ENCODE assay signal across 22 mouse cellular contexts in the genomic region with DNA sequence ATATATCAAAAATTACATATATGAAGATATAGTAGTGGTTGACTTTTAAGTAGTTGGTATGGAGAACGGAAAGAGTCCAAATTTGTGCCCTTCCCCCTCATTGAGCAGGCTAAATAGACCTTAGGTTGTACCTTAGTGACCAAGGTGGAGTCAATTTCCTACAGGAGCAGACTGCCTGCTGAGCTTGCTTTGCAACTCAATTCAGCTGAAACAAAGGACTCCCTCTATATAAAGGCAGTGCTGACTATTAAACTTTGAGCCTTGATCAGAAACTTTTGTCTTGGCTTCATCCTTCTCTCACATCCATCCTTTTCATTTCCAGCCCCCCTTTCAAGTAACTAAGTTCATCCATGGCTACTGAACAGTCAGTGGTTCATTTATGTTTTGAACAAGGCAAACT. TPM values are rescaled to one million over a fixed set of nuclear protein-coding genes. Genes with fewer than 3 reads are reported as not detected.
DNase-seq lines count a peak whose midpoint lies in the region; TF ChIP-seq lines count a peak whose summit lies in the region.
"Had no signal": no experiment of that assay in that cellular context is flagged by ENCODE, and none has a peak within 500 bp of the region (broad histone marks: within the 10 kb centered on the region; RNA-seq: fewer than 3 reads in every experiment).

No protein-coding gene starts in this region.

- intact Hi-C loops in heart, postnatal 10 days (cut with DNase I): no loop called here

- H3K9me3 ChIP-seq in ES-E14 (ENCODE audit: control insufficient read depth, insufficient read depth, low read depth, low read length): no peaks in the 10 kb centered on the region
- H3K9me3 ChIP-seq: G1E had no signal

- in situ Hi-C loops in ES-E14 (cut with MboI; ENCODE audit: low sequenced_read_pairs in 2 of 2, unreplicated experiment in 2 of 2): no loop called here

- no peaks in the 10 kb centered on the region; a peak in 1 of 4 replicates for H3K4me1 ChIP-seq in ES-E14 (ENCODE audit: control insufficient read depth in 2 of 2, insufficient read depth in 2 of 2, low read length in 2 of 2, poor library complexity in 1 of 2)

- no peak overlapping the region for H3K27ac ChIP-seq in ES-E14 (ENCODE audit: insufficient read depth, low read depth, low read length, poor library complexity, severe bottlenecking)

- H3K36me3 ChIP-seq in ES-E14 (ENCODE audit: control insufficient read depth, insufficient read depth, low read length, poor library complexity, severe bottlenecking): no peaks in the 10 kb centered on the region
- H3K36me3 ChIP-seq: G1E had no signal

- H3K9ac ChIP-seq in ES-E14 (ENCODE audit: insufficient read depth, low read depth, low read length, poor library complexity, severe bottlenecking): no peak overlapping the region

- peak; percentile 88 for DNase-seq in ES-CJ7 (ENCODE audit: low read depth, low spot score)
- DNase-seq in ES-E14 (ENCODE audit: low read depth, low spot score): peak; percentile 15
- peak; percentile 83 for DNase-seq in R1 (ENCODE audit: low read depth, low spot score)
- DNase-seq in ZHBTc4 (ENCODE audit: low read depth, low spot score): peak; percentile 55
- no peak for DNase-seq in right cerebral cortex, postnatal 14 days
- DNase-seq in heart, postnatal 10 days: no peak
- DNase-seq in layer of hippocampus, postnatal 14 days (ENCODE audit: low spot score in 2 of 2): no peak
- no peak for DNase-seq in heart, adult 9 months (ENCODE audit: low spot score in 2 of 2)
- DNase-seq: adrenal gland, adult 2 months; adrenal gland, adult 8-10 months; adrenal gland, postnatal 10 days; adrenal gland, postnatal 14 days; adrenal gland, postnatal 25 days; adrenal gland, postnatal 36 days; B cell, adult 2 months; cerebellum, adult 11 months; cerebellum, adult 11-12 months; cerebellum, adult 18-20 months; cerebellum, adult 2 months; cerebellum, adult 8-10 months; cerebellum, adult 9-10 months had no signal

- no peak overlapping the region for H3K4me3 ChIP-seq in ES-E14 (ENCODE audit: insufficient read depth in 1 of 2, low read depth in 1 of 2, low read length in 2 of 2, poor library complexity in 1 of 2, severe bottlenecking in 1 of 2)

TF ChIP-seq in ES-E14, 5 proteins besides CTCF, POLR2A, EP300 and RAD21:
- 0 out of 2 replicates have a peak, but pooled peaks have one; percentile 18 for TF ChIP-seq CHD2 (IDR thresholded peaks at IDR 0.05; ENCODE audit: low read depth, low read length)
- no peak for TF ChIP-seq ZNF384 (IDR thresholded peaks at IDR 0.05; ENCODE audit: low read depth, low read length)
- TF ChIP-seq HCFC1 (IDR thresholded peaks at IDR 0.05; ENCODE audit: borderline replicate concordance, insufficient read depth, low read length): no peak

RNA-seq across cellular contexts. Expression of a gene that starts 40.1 kb away (rescaled TPM):
- 4.4 and 4.7 TPM in 2 replicates for total RNA-seq in ES-E14 (2012; rRNA removed)
- total RNA-seq in heart, postnatal 10 days (2021): 10 to 100 TPM; 20.6 to 20.9 TPM
- 10 to 100 TPM; 36.7 to 38.6 TPM for total RNA-seq in layer of hippocampus, postnatal 14 days (2021)

Comparison
In these comparisons a context has a peak if more than half of its experiments do, and no peak if none do; other contexts are left out.
1. DNase-seq: peak in ES-CJ7 (single experiment), ES-E14 (single experiment), R1 (single experiment) and ZHBTc4 (single experiment); none in right cerebral cortex, postnatal 14 days (single experiment), heart, postnatal 10 days (0 of 2), layer of hippocampus, postnatal 14 days (0 of 2) and heart, adult 9 months (0 of 2).